Mouse (Mus musculus): ENCODE data around the gene H3f3b. TPM values are rescaled to one million over a fixed set of nuclear protein-coding genes. Genes with fewer than 3 reads are reported as not detected.
"Not testable (repeated sequence)": the region's sequence is repeated elsewhere in the genome, so short reads cannot be mapped to it uniquely, and the experiment has no call there.

Gene H3f3b
- total RNA-seq, 2 experiments from 2014 or later = 263 to 275 TPM

DNA sequence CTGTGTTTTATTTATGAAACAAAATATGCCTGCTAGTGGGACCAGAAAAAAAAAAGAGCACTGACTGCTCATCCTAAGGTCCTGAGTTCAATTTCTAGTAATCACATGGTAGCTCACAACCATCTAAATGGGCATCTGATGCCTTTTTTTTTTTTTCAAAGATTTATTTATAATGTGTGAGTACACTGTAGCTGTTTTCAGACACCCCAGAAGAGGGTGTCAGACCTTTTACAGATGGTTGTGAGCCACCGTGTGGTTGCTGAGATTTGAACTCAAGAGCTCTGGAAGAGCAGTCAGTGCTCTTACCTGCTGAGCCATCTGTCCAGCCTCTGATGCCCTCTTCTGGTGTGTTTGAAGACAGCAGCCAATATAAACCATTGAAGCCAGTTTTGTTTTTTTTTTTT, 7.2 kb downstream of the H3f3b start:
- no peak for DNase-seq

DNA sequence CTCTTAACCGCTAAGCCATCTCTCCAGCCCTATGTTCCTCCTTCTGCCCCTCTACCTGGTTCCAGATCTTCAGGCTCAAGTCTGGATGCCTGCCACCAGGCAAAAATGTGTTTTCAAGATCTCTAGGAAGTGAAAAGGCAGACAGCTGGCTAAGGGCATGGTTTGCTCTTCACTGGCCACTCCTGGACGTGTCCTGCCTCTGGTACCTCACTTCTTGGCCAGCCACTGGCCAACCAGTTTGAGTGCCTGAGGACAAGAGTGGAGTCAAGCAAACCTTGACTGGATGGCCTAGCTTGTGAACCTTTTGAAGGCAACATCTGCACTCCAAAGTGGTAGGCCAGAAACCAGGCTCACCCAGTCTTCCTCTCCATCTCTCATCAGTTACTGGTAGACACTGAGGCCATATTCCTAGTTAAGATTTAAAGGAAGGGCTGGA, 7.8 kb downstream of the H3f3b start:
- DNase-seq = no peak

DNA sequence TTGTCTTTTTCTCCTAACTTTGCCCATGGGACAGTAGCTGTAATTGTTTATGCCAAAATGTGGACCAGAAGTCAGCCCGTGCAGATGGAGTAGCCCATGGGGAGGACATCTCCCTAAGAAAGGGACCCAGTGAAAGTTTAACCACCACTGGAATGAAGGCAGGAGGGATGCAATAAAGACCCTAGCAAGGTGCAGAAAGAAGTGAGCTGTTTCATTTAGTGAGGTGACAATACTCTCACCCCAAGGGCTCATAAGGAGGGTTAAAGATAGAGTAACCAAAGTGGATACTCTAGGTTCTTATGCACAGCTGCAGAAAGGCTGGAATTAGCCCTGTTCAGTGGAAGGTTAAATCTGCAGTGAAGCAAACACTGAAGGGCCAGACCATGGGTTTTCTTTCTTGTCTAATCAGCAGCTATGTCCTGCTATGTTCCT, 8.4 kb downstream of the H3f3b start:
- DNase-seq = no peak

DNA sequence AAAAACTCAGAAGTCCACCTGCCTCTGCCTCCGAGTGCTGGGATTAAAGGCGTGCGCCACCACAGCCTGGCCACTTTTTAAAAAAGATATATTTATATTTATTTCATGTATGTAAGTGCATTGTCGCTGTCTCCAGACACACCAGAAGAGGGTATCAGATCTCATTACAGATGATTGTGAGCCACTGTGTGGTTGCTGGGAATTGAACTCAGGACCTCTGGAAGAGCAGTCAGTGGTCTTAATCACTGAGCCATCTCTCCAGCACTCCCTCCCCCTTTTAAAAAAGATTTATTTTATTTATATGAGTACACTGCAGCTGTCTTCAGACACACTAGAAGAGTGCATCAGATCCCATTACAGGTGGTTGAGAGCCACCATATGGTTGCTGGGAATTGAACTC, 8.9 kb downstream of the H3f3b start:
- not testable (repeated sequence) for DNase-seq

DNA sequence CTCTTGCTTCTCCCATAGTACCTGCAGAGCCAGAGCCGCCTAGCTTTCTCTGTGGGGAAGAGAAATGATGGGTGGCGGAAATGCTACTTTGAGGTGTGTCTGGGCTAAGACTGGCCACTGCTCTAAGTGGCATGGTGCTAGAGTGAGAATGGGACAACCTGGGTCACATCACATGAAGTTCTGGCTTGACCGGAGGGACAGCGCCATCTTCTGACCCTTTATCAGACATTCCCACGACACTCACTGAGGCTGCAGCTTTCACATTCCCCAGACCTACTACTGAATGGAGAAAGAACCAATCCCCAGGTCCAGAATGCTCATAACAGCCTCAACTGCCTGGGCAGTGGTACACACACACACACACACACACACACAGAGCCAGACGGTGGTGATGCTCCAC, 9.7 kb downstream of the H3f3b start:
- no peak for DNase-seq

DNA sequence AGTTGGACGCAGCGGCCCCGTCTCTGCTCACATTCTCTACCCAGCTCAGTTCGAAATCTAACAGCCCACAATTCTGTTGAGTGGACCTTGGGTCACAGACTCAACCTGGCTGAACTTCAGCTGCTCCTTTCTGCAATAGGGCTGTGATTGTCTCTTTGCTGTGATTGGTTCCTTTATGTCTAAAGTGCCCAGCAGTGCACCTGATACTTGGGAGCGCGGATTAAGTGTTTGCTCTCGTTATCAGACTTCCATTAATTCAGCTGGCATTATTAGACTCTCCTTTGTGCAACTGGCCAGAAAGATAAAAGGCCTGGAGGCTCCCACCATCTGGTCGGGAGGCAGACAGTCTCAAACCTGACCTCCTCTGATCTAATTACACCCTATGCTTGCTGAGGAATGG, 12.9 kb downstream of the H3f3b start:
- DNase-seq = no peak

DNA sequence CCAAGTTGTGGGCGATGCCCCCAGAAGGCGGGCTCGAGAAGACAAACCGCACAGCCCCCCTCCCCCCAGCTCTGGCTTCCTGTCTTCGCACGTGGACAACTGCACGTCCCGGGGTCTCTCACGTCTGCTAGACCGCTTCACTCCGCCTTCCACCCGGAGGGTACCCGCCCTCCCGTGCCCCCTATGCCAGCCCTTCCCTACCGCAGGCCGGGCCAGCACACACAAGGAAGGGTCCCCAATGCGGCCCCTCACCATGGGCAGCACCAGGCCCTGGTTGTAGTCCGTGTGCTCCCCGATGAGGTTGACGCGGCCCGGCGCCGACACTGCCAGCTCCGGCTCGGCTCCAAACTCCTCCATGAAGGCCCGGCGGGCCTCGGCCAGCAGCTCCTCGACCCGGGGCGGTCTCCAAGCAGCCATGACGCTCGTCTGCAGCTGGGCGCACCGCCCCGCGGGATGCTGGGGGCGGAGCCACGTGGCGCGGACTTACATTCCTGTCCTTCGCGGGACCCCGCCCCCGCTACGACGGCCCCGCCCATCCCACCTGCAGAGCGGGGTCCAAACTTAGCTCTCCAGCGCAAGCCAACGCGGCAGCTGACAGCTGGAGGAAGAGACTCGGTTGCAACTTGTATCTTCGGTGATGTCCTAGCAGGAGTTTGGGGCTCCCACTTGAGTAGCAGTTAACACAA, 15.4 kb downstream of the H3f3b start, which contains the start of gene Galk1:
Galk1 (minus strand) TSS at position 458 of the 686 bp plus-strand sequence.
- DNase-seq = peak; percentile 73 to 76

DNA sequence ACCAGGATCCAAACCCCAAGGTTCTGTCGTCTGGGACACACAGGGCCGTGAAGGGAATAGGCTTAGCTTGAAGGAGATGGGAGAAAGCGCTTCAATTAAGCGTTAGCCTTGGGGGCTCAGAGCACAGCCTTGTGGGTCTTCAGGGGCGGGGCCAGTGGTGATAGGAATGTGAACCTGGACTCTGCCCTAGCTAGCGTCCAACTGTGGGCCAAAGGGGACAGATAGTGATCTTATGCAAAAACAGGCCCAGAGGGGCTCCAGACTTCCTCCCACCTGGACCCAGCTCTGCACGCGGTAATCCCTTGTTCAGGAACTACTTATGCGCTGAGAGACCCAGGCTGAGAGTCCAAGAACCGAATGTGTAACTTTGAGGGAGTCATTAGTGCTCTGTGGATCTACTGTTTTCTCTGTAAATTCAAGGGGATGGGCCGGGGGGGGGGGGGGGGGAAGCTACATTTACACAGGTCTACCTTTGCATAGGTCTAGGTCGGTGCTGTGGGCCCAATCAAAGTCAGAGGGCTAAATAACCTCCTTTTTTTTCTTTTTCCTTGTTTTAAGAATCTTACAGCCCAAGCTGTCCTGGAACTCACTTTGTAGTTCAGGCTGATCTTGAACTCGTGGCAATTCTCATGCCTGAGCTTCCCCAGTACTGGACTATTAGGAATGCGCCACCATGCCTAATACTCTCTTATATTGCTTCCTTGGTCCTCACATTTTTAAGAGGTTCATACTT, 16.1 kb downstream of the H3f3b start:
- DNase-seq = no peak

DNA sequence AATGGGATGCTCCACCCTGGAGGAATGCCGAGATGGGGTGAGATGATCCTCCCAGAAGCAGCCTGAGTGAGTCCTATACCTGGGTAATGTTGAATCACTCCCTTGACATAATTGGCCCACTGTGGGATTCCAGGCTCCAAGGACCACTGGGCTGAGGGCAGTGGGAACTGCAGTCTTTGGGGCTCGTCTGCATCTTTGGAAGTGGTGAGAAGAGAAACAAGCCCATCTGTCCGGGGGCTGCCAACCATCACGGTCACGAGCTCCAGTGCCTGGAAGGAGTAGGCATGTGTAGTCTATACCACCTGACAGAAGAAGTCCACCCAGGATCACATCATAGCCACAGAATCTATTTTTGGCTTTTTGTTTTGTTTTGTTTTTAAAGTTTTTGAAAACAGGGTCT, 16.8 kb downstream of the H3f3b start:
- DNase-seq = no peak

DNA sequence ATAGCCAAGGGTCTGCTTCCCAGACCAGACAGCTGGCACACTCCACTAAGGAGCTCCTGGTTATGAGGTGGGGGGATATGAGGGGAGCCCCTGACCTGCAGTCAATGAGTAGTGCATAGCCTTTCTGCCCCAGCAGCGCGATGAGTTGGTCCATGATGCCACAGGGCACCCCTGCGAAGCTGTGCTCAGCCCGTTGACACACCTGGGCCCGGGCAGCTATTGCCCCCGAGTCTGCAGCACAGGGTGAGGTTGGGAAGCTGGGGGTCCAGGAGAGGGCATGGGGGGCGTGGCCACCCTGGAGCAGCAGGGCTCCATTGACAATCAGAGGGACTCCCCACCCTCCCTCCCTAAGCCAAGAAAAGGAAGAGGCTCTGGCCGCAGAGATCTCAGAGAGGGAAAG, 17.6 kb downstream of the H3f3b start:
- DNase-seq = no peak

DNA sequence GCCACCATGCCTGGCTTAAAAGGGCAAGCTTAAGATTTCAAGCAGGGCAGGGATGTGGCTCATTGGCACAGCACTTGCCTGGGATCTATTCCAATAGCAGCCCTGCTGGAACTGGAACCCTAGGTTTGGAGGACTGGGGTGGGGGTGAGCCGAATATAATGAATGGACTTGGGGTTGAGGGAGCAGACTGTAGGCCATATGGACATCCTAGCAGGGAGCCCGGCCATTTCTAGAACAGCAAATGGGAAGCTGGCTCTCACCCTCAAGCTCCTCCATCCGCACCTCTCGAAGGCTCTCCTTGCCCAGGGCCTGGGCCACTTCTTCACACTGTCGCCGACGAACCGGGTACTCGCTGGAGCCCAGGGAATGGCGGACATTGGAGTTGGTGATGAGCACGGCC, 18.1 kb downstream of the H3f3b start:
- DNase-seq = no peak

DNA sequence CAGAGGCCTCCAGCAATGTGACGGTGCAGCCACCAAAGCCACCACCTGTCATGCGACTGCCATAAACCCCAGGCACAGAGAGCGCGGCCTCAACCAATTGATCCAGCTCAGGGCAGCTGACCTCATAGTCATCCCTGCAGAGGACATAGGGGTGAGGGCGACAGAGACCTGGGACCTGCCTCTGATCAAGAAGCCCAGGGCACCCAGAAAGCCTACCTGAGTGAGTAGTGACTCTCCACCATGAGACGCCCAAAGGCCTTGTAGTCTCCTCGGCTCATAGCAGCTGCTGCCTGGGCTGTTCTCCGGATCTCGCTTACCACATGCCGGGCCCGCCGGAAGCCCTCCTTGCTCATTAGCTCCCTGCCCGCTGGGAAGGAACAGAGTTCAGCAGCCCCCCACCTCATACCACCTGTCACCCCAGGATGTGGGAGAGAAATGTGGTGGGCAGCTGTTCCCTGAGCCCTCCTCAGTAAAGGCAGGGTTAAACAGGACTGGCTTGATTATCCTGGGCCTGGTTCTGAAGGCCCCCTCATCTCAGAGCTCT, 18.9 kb downstream of the H3f3b start:
- DNase-seq = no peak

DNA sequence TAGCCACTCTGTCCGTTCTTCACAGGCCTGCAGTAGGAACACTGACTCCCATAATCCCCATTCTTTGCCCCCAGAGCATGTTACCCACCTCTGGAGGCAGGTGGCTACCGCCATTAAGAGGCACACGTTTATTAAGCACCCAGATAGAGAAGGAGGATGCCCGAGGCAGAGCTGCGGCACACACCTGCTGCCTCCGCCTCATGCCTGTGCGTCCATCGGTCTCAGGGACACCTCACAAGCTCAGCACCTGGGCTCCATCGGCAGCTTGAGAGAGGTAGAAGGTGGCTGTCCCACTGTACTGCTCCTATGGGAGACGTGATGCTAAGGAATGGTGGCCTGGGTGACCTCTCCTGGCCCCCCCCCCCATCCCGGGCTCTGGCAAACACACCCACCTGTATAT, 19.4 kb downstream of the H3f3b start:
- DNase-seq = no peak

DNA sequence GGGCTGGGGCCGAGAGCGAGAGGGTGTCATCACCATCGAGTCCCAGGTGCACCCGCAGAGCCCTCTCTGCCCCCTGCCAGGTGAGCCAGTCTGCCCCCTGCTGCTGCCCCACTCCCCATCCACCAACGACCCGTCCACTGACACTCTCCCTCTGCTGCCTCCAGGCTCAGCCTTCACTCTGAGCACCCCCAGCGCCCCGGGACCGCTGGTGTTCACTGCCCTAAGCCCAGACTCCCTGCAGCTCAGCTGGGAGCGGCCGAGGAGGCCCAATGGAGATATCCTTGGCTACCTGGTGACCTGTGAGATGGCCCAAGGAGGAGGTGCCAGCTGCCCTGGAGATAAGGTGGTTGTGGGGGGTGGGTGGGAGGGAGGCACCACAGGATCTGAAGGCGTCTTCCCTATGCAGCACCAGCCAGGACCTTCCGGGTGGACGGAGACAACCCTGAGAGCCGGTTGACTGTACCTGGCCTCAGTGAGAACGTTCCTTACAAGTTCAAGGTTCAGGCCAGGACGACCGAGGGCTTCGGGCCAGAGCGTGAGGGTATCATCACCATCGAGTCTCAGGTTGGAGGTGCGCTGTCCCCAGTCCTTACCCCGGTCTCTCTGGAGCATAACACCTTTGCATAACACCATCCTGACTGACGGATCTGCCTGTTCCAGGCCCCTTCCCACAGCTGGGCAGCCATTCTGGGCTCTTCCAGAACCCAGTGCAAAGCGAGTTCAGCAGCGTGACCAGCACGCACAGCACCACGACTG, 20.5 kb downstream of the H3f3b start:
- DNase-seq = no peak

DNA sequence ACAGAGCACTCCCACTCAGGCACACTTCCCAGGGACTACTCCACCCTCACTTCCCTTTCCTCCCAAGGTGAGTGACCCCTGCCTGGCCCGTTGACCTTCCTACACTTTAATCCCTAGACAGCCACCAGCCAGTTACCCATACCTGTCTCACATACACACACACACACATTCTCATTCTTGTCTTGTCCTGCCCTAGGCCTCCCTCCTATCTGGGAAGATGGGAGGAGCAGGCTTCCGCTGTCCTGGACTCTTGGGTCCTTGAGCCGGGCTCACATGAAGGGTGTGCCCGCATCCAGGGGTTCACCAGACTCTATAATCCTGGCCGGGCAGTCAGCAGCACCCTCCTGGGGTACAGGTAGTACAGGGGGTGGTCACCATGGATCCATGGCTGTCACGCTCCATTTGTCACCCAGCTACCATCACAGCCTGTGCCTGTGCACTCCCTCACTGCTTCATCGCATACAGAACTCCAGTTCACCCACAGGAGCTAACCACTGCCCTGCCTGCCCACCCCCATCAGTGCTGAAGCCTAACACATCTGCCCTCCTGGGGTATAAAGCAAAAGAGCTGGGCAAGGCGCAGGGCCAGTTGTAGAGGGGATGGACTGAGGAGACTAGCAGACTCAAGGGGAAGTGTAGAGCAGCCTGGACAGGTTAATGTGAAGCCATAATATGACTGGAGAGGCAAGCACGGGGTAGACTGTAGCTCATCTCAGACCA, 21.9 kb downstream of the H3f3b start:
- no peak for DNase-seq

DNA sequence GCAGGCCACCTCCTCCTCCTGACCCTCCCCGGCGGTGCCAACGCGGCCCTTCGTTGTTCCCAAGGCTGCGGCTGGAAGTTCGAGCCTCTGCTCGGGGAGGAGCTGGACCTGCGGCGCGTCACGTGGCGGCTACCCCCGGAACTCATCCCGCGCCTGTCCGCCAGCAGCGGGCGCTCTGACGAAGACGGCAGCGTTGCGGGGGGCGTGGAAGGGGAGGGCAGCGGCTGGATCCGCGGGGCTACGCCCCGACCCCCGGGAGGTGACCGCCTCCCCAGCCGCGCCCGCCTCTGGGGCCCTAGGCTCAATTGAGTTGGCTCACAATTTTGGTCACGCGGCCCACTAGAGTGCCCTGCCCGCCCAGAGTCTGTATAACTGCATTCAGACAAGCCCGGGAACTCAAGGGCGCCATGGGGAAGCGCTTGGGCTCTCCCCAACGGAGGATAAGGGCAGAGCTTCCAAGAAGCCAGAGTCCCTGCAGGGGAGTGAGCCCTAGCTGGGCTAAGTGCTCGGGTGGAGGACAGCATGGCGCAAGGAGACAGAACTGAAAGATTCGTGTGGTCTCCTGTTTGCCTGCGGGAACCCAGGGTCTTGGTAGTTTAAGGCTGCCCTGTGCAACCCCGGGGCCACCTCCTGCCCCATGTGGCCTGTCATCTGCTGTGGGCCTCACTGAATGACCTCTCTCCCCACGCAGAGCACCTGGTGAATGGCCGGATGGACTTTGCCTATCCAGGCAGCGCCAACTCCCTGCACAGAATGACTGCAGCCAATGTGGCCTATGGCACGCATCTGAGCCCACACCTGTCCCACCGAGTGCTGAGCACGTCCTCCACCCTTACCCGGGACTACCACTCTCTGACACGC, 22.7 kb downstream of the H3f3b start:
- DNase-seq = peak; percentile 45 to 56

DNA sequence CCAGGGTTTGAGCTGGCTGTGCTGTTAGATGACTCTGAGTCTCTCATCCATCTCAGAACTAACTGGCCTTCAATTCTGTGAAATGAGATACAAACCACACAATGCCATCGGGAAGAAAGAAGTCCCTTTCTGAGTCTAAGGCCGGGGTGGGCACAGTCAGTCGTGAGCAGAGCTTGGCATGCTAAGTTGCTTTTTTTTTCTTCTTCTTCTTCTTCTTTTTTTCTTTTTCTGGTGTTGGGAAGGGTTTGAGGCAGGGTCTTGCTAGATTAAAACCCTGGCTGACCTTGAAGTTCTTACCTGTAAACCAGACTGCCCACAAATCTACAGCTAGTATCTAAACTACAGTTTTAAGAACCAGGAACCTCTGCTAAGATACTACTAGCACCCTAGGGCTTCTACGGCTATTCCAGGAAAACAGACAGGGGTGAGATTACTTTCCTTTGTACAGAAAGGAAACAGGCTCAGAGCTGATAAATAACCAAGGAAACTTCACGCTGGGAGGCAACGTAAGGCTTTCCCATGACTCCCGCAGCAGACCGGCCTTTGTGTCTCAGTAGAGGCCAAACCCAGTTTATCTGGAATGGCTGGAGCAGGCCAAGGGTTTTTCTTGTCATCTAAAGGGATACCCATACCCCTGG, 23.5 kb downstream of the H3f3b start:
- no peak for DNase-seq

DNA sequence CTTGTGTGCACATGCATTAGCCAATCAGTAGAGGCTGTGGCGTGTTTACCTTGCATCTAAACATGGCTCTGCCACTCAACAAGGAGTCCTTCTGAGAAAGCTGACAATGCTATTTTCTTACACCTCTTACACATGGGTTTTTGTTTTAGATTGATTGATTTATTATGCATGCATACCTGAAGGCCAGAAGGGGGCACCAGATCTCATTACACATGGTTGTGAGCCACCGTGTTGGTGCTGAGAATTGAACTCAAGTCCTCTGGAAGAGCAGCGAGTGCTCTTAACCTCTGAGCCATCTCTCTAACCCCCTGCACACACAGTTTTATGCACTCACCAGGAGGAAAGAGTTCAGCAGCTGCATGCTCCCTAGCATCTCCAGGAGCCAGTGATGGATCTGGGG, 24.9 kb downstream of the H3f3b start:
- no peak for DNase-seq

DNA sequence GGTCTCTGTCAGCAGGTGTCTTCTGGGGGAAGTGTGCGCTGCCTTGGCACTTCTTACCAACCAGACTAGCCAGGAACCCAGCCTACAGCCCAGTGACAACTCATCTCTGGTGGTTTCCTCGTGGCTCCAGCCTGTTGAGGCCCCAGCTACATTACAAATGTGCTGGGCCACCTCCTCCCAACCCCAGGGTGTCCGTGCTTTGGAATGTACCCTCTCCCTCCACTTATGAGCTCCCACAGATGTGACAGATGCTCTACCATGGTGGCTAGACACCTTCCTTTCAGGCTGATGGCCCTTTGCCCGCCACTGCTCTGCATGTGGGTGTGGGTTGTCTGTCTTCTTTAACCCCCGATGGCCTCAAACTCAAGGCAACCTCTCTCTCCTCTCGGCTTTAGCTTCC, 26.0 kb downstream of the H3f3b start:
- no peak for DNase-seq

DNA sequence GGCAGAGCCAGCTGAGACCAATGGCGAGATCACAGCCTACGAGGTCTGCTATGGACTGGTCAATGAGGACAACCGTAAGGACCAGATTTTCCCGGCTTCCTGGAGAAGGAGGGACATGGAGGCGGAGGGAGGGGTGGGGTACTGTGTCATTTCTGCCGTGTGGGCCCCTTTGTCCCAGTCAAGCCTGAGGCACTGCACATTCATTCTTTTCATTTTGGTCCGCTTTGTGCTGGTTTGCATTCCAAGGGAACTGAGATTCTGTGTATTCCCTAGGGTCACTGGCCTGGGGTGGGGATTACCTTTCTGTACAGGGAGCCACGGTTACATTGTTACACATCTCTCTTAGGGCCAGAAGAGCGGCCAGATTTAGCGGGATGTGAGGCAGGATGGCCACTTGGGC, 27.2 kb downstream of the H3f3b start:
- no peak for DNase-seq
